Mouse (Mus musculus) right cerebral cortex, postnatal 25 days (tissue): Measurements from ENCODE around the gene Det1.

Source experiments
- DNase-seq: peaks from one replicate; pipeline ENCODE4 v3.0.0; 2022

Gene Det1

DNA sequence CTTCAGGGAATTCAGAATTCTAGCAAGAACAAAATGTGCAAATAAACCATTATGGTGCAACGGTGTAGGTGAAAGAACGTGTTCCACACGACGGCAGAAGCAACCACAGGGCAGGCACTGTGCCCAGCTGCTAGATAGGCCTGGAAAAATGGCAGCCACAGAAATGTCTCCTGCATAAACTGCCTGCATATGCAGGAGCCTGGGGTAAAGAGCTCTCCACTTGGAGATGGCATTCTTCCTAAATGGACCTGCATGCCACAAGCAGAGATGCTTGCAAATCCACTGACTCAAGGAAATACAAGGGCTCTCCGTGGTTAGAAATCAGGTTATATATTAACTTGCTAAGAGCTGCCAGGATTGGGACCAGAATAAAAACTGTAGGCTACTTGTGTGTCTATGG lies 68.3 kb downstream of the Det1 start:
- no peak for DNase-seq
